Mouse (Mus musculus) kidney, embryonic 16.5 days (tissue): ENCODE measurements at regions not wholly inside any gene's neighbourhood (a gene's known extent, or its start where the extent isn't known, plus 50 kb on each side); places are given as distances from the start of the nearest gene placed in this dataset.

ENCODE experiments used
- ATAC-seq: fragments of 200-750 bp; cut with Nextera tagmentation; 2 replicates; pipeline ENCODE4 v1.8.0; 2017; ENCODE audit warnings: moderate TSS enrichment; ENCODE audit not compliant: low FRiP score, low TSS enrichment
- H3K27ac ChIP-seq: fragments of 300-500 bp; sonication (generic); 2 replicates; pipeline ENCODE4 v1.5.1; 2014; ENCODE audit warnings: low read length
- H3K27me3 ChIP-seq: fragments of 300-500 bp; sonication (generic); 2 replicates; pipeline ENCODE4 v1.6.1; 2014; ENCODE audit warnings: low read length, control low read depth, mixed read lengths; ENCODE audit not compliant: insufficient read depth
- H3K36me3 ChIP-seq: fragments of 300-500 bp; sonication (generic); 2 replicates; pipeline ENCODE4 v1.6.1; 2014; ENCODE audit warnings: low read length, control low read depth, mixed read lengths; ENCODE audit not compliant: insufficient read depth
- H3K4me1 ChIP-seq: fragments of 300-500 bp; sonication (generic); 2 replicates; pipeline ENCODE4 v1.6.1; 2014; ENCODE audit warnings: low read length, control low read depth, mixed read lengths; ENCODE audit not compliant: insufficient read depth
- H3K4me2 ChIP-seq: fragments of 300-500 bp; sonication (generic); replicated peaks from 2 replicates; pipeline ENCODE4 v1.6.1; 2014; ENCODE audit warnings: low read depth, low read length
- H3K4me3 ChIP-seq: fragments of 300-500 bp; sonication (generic); 2 replicates; pipeline ENCODE4 v1.5.1; 2014; ENCODE audit warnings: mild to moderate bottlenecking, low read length
- H3K9ac ChIP-seq: fragments of 300-500 bp; sonication (generic); replicated peaks from 2 replicates; pipeline ENCODE4 v1.6.1; 2014; ENCODE audit warnings: low read length
- H3K9me3 ChIP-seq: fragments of 300-500 bp; sonication (generic); 2 replicates; pipeline ENCODE4 v1.6.1; 2016; ENCODE audit warnings: low read length, control low read depth
- whole genome bisulfite sequencing: fragments of 180-500 bp; shearing (Covaris S2); extraction: QIAGEN DNeasy Blood & Tissue Kit; methylation state at CpG from one replicate; pipeline ENCODE4 v1.1.7; 2014; 5-methylcytosine and 5-hydroxymethylcytosine counted together

GRCm38 (mm10) chr8:86307339-86307738 is 273.1 kb downstream of the Abcc12 start:
- no peaks in the 10 kb centered on the region for H3K27me3 ChIP-seq
- no peak for ATAC-seq
- 87% methylated on average over 3 of the region's 3 CpGs for WGBS

GRCm38 (mm10) chr8:86301885-86302509 is 278.5 kb downstream of the Abcc12 start:
- Histone ChIP-seq H3K4me1 (no peaks in the 10 kb centered on the region), H3K9ac (no peak overlapping the region), H3K27me3 (no peaks in the 10 kb centered on the region), H3K4me3 (no peak overlapping the region), H3K9me3 (no peaks in the 10 kb centered on the region), H3K36me3 (no peaks in the 10 kb centered on the region), H3K27ac (peak overlapping the region; percentile 3; the same call in 1 of the 2 replicates), H3K4me2 (no peak overlapping the region)
- ATAC-seq, result no peak; the same call in 1 of the 2 replicates
- WGBS, result 35% methylated on average over 4 of the region's 4 CpGs

More at GRCm38 (mm10) chr8:86307339-86307738, 273.1 kb downstream of the Abcc12 start:
- no peak overlapping the region for H3K27ac ChIP-seq
- no peak overlapping the region for H3K9ac ChIP-seq
- H3K4me1 ChIP-seq, result no peaks in the 10 kb centered on the region
- H3K4me3 ChIP-seq, result no peak overlapping the region
- H3K9me3 ChIP-seq, result no peaks in the 10 kb centered on the region
- no peak overlapping the region for H3K4me2 ChIP-seq
- H3K36me3 ChIP-seq, result no peaks in the 10 kb centered on the region

GRCm38 (mm10) chr8:86288713-86289384 is 291.6 kb downstream of the Abcc12 start:
- H3K36me3 ChIP-seq, result no peaks in the 10 kb centered on the region
- H3K9ac ChIP-seq, result no peak overlapping the region
- no peak overlapping the region for H3K27ac ChIP-seq
- no peaks in the 10 kb centered on the region for H3K27me3 ChIP-seq
- no peak overlapping the region for H3K4me2 ChIP-seq
- ATAC-seq, result no peak
- H3K4me1 ChIP-seq, result 0 out of 2 replicates have a peak, but pooled peaks cover 3% of the 10 kb centered on the region
- 63% methylated on average over 3 of the region's 3 CpGs for WGBS
- H3K4me3 ChIP-seq, result no peak overlapping the region
- no peaks in the 10 kb centered on the region for H3K9me3 ChIP-seq

GRCm38 (mm10) chr8:86282922-86283321 is 297.6 kb downstream of the Abcc12 start:
- ATAC-seq, result no peak
- Histone ChIP-seq H3K9me3 (no peaks in the 10 kb centered on the region), H3K4me3 (no peak overlapping the region), H3K4me2 (no peak overlapping the region), H3K27me3 (no peaks in the 10 kb centered on the region), H3K9ac (no peak overlapping the region), H3K36me3 (no peaks in the 10 kb centered on the region), H3K4me1 (no peaks in the 10 kb centered on the region), H3K27ac (no peak overlapping the region)
- WGBS, result 58% methylated on average over 7 of the region's 7 CpGs

- Histone ChIP-seq H3K4me3 (no peak overlapping the region), H3K4me2 (no peak overlapping the region), H3K9ac (no peak overlapping the region), H3K27ac (no peak overlapping the region), H3K36me3 (no peaks in the 10 kb centered on the region), H3K27me3 (no peaks in the 10 kb centered on the region), H3K9me3 (no peaks in the 10 kb centered on the region), H3K4me1 (no peaks in the 10 kb centered on the region)
- no peak for ATAC-seq
- WGBS, result 73% methylated on average over 18 of the region's 18 CpGs
Observed at GRCm38 (mm10) chr8:86280093-86280721, 300.3 kb downstream of the Abcc12 start.

- Histone ChIP-seq H3K4me2 (no peak overlapping the region), H3K4me1 (peaks cover 4% of the 10 kb centered on the region; the same call in 1 of the 2 replicates), H3K9me3 (no peaks in the 10 kb centered on the region), H3K36me3 (no peaks in the 10 kb centered on the region), H3K4me3 (no peak overlapping the region), H3K27ac (no peak overlapping the region), H3K9ac (no peak overlapping the region), H3K27me3 (no peaks in the 10 kb centered on the region)
- ATAC-seq, result no peak
- 71% methylated on average over 4 of the region's 4 CpGs for WGBS
Observed at GRCm38 (mm10) chr8:86275699-86276098, 304.8 kb downstream of the Abcc12 start.

- H3K4me3 ChIP-seq, result no peak overlapping the region
- H3K9me3 ChIP-seq, result peaks cover 2% of the 10 kb centered on the region; the same call in 1 of the 2 replicates
- H3K4me2 ChIP-seq, result no peak overlapping the region
- no peaks in the 10 kb centered on the region for H3K36me3 ChIP-seq
- 37% methylated on average over 3 of the region's 3 CpGs for WGBS
- peak; percentile 51; the same call in 1 of the 2 replicates for ATAC-seq
- no peak overlapping the region for H3K27ac ChIP-seq
- H3K27me3 ChIP-seq, result no peaks in the 10 kb centered on the region
- peaks cover 4% of the 10 kb centered on the region; the same call in 1 of the 2 replicates for H3K4me1 ChIP-seq
- H3K9ac ChIP-seq, result no peak overlapping the region
Observed at GRCm38 (mm10) chr8:86273811-86274210, 306.7 kb downstream of the Abcc12 start.

- Histone ChIP-seq H3K36me3 (no peaks in the 10 kb centered on the region), H3K9me3 (peaks cover 2% of the 10 kb centered on the region; the same call in 1 of the 2 replicates), H3K4me3 (no peak overlapping the region), H3K27ac (no peak overlapping the region), H3K9ac (no peak overlapping the region), H3K4me1 (peaks cover 4% of the 10 kb centered on the region; the same call in 1 of the 2 replicates), H3K27me3 (no peaks in the 10 kb centered on the region), H3K4me2 (no peak overlapping the region)
- 18% methylated on average over 1 of the region's 1 CpGs for WGBS
- ATAC-seq, result no peak
Observed at GRCm38 (mm10) chr8:86272626-86273025, 307.9 kb downstream of the Abcc12 start.

- no peaks in the 10 kb centered on the region for H3K36me3 ChIP-seq
- peaks cover 2% of the 10 kb centered on the region; the same call in 1 of the 2 replicates for H3K9me3 ChIP-seq
- H3K4me2 ChIP-seq, result no peak overlapping the region
- peaks cover 4% of the 10 kb centered on the region; the same call in 1 of the 2 replicates for H3K4me1 ChIP-seq
- H3K4me3 ChIP-seq, result no peak overlapping the region
- WGBS, result 87% methylated on average over 6 of the region's 6 CpGs
- no peak for ATAC-seq
- H3K27me3 ChIP-seq, result no peaks in the 10 kb centered on the region
- no peak overlapping the region for H3K9ac ChIP-seq
- H3K27ac ChIP-seq, result no peak overlapping the region
Observed at GRCm38 (mm10) chr8:86271477-86271876, 309.0 kb downstream of the Abcc12 start.
